Mouse (Mus musculus) hindbrain, postnatal 0 days (tissue): ENCODE results near the gene Kcnk4. TPM values are rescaled to one million over a fixed set of nuclear protein-coding genes. Genes with fewer than 3 reads are reported as not detected.
"Not testable (repeated sequence)": the region's sequence is repeated elsewhere in the genome, so short reads cannot be mapped to it uniquely, and the experiment has no call there.

ENCODE experiments used
- ATAC-seq: fragments of 200-750 bp; cut with Nextera tagmentation; 2 replicates; pipeline ENCODE4 v1.8.0; 2017; ENCODE audit warnings: mild to moderate bottlenecking, moderate TSS enrichment, moderate library complexity
- DNase-seq: peaks from one replicate; pipeline ENCODE4 v3.0.0-alpha.2; 2015; ENCODE audit warnings: low spot score
- H3K27ac ChIP-seq: fragments of 300-500 bp; sonication (generic); 2 replicates; pipeline ENCODE4 v1.5.1; 2014; ENCODE audit warnings: mild to moderate bottlenecking
- H3K27me3 ChIP-seq: fragments of 300-500 bp; sonication (generic); 2 replicates; pipeline ENCODE4 v1.6.1; 2014; ENCODE audit warnings: low read length, mixed read lengths; ENCODE audit not compliant: insufficient read depth
- H3K36me3 ChIP-seq: fragments of 300-500 bp; sonication (generic); 2 replicates; pipeline ENCODE4 v1.6.1; 2014; ENCODE audit warnings: low read length, mixed read lengths; ENCODE audit not compliant: insufficient read depth
- H3K4me1 ChIP-seq: fragments of 300-500 bp; sonication (generic); 2 replicates; pipeline ENCODE4 v1.6.1; 2014; ENCODE audit warnings: antibody characterized with exemption, low read length, mixed read lengths; ENCODE audit not compliant: insufficient read depth
- H3K4me2 ChIP-seq: fragments of 300-500 bp; sonication (generic); 2 replicates; pipeline ENCODE4 v1.6.1; 2014; ENCODE audit warnings: low read depth, mild to moderate bottlenecking, low read length, moderate library complexity, mixed read lengths
- H3K4me3 ChIP-seq: fragments of 300-500 bp; sonication (generic); 2 replicates; pipeline ENCODE4 v1.5.1; 2014; ENCODE audit warnings: low read length
- H3K9ac ChIP-seq: fragments of 300-500 bp; sonication (generic); replicated peaks from 2 replicates; pipeline ENCODE4 v1.6.1; 2014; ENCODE audit warnings: mild to moderate bottlenecking, low read length, moderate library complexity, mixed read lengths
- H3K9me3 ChIP-seq: fragments of 300-500 bp; sonication (generic); 2 replicates; pipeline ENCODE4 v1.6.1; 2016; ENCODE audit warnings: low read length, mixed read lengths
- CTCF ChIP-seq: IDR thresholded peaks from 2 replicates; pipeline ENCODE4 v1.5.1; 2016; ENCODE audit warnings: antibody characterized with exemption, control low read depth, low read depth
- WGBS: fragments of 180-500 bp; shearing (Covaris S2); extraction: QIAGEN DNeasy Blood & Tissue Kit; methylation state at CpG from one replicate; pipeline ENCODE4 v1.1.7; 2014; 5-methylcytosine and 5-hydroxymethylcytosine counted together
- polyA plus RNA-seq: library from polyadenylated mRNA; unstranded; fragments of >200 nt; fragmentation: Nextera tagmentation; extraction: Ambion mirVana; gene quantifications from 2 replicates; pipeline ENCODE4 v1.2.1, GENCODE M21; 2015
- total RNA-seq: library from RNA; depleted of rRNA; stranded (reverse); fragments of >200 nt; gene quantifications from 2 replicates; pipeline ENCODE4 v1.2.3, GENCODE M21; 2014

Gene Kcnk4
- total and polyA plus RNA-seq, 2 experiments from 2014 or later = 13.3 to 21.7 TPM

DNA sequence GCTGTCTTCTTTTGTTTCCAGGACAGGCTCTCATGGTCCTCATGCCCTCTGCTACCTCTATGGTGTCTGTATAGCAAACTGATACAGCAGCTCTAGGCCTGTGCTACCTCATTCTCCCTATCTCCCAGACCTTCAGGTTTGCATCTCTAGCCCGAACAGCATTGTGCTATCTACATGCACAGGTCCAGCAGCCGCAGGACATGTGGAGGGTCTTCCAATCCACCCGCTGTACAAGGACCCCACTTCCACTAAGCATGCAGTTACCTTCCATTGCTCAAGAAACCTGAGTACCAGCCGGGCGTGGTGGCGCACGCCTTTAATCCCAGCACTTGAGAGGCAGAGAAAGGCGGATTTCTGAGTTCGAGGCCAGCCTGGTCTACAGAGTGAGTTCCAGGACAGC lies 19.8 kb downstream of the Kcnk4 start:
- no peak overlapping the region for H3K4me3 ChIP-seq
- no peak for DNase-seq
- ATAC-seq = no peak
- H3K4me1 ChIP-seq = 0 out of 2 replicates have a peak, but pooled peaks cover 5% of the 10 kb centered on the region
- no peaks in the 10 kb centered on the region for H3K9me3 ChIP-seq
- no peak for TF ChIP-seq CTCF
- peaks cover 27% of the 10 kb centered on the region for H3K36me3 ChIP-seq
- no peaks in the 10 kb centered on the region for H3K27me3 ChIP-seq
- WGBS = 91% methylated on average over 9 of the region's 9 CpGs
- no peak overlapping the region for H3K9ac ChIP-seq
- no peak overlapping the region for H3K4me2 ChIP-seq
- no peak overlapping the region for H3K27ac ChIP-seq

DNA sequence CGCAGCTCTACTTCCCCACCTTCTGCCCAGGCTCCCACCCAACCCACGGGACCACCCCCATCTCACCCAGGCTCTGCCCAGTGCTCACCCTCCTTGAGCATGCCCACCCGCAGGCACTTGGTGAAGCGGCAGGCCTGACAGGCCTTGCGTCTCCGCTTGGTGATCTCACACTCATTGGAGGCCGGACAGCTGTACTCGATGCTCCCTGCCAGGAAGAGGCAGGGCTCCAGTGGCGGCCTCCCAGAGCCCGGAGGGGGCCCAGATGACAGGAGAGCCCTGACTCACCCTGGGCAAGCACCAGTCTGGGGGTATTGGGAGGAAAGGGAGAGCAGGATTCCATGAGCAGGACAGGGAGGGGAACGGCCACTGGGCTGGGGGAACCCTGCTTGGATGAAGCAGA lies 20.3 kb downstream of the Kcnk4 start:
- no peak overlapping the region for H3K27ac ChIP-seq
- H3K27me3 ChIP-seq = no peaks in the 10 kb centered on the region
- H3K4me2 ChIP-seq = no peak overlapping the region
- DNase-seq (no peak), ATAC-seq (no peak)
- H3K4me3 ChIP-seq = no peak overlapping the region
- no peak for TF ChIP-seq CTCF
- peaks cover 27% of the 10 kb centered on the region for H3K36me3 ChIP-seq
- WGBS = 77% methylated on average over 11 of the region's 11 CpGs
- H3K4me1 ChIP-seq = 0 out of 2 replicates have a peak, but pooled peaks cover 5% of the 10 kb centered on the region
- H3K9ac ChIP-seq = no peak overlapping the region
- H3K9me3 ChIP-seq = no peaks in the 10 kb centered on the region

DNA sequence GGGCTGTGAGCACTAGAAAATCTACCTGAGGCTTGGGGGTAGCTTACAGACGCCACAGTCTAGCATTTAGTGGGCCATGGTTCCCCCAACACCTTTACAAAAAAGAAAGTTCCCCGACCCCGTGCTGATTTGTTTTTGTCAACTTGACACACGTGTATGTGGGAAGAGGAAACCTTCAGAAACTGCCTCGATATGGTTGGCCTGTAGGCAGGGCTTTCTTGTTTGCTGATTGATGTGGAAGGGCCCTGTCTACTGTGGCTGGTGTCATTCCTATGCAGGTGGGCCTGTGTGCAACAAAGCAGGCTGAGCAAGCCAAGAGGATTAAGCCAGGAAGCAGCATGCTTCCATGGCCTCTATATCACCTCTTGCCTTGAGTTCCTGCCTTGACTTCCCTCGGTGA lies 21.3 kb downstream of the Kcnk4 start:
- Histone ChIP-seq H3K4me1 (peaks cover 10% of the 10 kb centered on the region; the same call in 1 of the 2 replicates), H3K9me3 (no peaks in the 10 kb centered on the region), H3K4me2 (no peak overlapping the region), H3K27me3 (no peaks in the 10 kb centered on the region), H3K27ac (no peak overlapping the region), H3K36me3 (peaks cover 27% of the 10 kb centered on the region), H3K4me3 (no peak overlapping the region), H3K9ac (no peak overlapping the region)
- ATAC-seq (no peak), DNase-seq (no peak)
- WGBS = 87% methylated on average over 6 of the region's 6 CpGs
- no peak for TF ChIP-seq CTCF

DNA sequence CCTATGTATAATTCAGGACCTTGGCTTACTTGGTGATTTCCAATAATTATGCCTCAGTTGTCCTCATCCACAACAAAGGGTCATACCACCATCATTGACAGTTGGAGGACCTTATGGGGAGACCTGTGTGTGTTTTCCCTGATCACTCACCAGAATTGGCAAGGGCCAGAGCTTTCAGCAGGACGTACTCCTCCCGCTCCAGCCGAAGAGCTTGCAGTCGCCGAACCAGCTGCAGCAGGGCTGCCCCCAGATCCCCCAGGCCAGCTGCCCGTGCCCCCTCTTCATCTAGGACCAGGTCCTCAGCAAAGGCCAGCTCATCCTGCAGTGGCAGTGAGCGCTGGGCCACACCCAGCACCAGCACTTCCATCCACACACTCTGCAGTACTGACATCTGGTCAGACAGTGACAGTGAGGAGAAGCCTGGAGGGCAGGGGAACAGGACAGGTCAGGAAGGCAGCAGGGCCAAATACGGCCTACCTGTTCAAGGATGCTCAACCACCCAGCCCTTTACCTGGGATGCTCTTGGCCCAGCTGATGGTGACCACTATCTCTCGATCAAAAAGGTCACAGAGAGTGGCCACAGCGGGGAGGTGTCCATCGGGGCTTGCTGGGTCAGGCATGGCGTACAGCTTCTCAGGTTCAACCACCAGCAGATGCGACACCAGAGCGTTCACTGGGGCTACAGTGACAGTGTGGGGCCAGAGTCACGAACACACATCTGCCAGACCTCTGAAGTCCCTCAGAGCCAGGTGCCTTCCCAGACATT lies 21.9 kb downstream of the Kcnk4 start:
- no peaks in the 10 kb centered on the region for H3K9me3 ChIP-seq
- WGBS = 93% methylated on average over 15 of the region's 15 CpGs
- H3K36me3 ChIP-seq = peaks cover 27% of the 10 kb centered on the region
- H3K27ac ChIP-seq = no peak overlapping the region
- DNase-seq (no peak), ATAC-seq (no peak)
- H3K4me1 ChIP-seq = peaks cover 10% of the 10 kb centered on the region; the same call in 1 of the 2 replicates
- H3K4me2 ChIP-seq = no peak overlapping the region
- TF ChIP-seq CTCF = no peak
- H3K27me3 ChIP-seq = no peaks in the 10 kb centered on the region
- H3K9ac ChIP-seq = no peak overlapping the region
- no peak overlapping the region for H3K4me3 ChIP-seq

DNA sequence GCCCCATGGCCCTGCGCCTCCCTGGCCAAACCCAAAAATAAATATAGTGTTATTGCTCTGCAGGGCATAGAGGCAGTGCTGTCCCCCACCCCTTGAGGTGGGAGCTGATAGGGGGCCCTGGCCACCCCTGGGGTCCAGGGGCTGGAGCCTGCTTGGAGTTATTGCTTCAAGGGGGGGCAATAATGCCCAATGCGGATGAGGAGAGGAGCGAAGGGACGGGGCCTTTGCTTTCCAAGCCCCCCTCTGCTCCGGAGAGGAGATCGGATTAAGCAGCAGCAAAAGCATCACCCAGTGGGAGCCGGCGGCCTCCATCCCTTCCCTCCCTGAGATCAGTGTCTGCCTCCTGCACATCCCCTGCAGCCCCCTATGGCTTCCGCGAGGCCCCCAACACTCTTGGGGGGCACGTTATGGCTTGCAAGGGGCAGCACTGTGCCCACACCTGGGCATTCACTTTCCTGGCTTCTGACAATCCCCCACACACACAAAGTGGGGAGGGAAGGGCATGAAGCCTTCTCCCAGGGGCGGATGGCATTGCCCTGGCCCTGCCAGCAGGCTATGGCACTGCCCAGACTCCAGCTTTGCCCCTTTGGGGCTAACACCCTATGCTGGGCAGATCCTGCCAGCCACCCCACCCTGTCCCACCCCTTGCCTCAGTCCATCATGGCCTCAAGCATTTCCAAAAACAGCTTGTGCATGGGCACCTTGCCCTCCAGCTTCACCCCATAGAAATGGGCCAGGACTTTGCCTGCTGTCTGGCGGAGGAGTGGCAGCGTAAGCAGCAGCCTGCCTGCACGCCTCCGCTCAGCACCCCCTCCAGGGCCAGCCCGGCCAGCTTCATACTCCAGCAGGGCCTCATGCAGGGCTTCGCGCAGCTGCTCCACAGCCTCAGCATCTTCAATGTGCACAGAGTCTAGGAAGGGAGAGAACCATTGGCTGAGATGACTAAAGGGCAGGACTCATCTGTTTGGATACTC lies 22.9 kb downstream of the Kcnk4 start:
- no peak for TF ChIP-seq CTCF
- WGBS = 78% methylated on average over 19 of the region's 19 CpGs
- peaks cover 35% of the 10 kb centered on the region for H3K36me3 ChIP-seq
- H3K9me3 ChIP-seq = no peaks in the 10 kb centered on the region
- no peaks in the 10 kb centered on the region for H3K27me3 ChIP-seq
- H3K4me2 ChIP-seq = peak overlapping the region; percentile 25
- no peak overlapping the region for H3K4me3 ChIP-seq
- no peak overlapping the region; the same call in 1 of the 2 replicates for H3K9ac ChIP-seq
- DNase-seq (no peak), ATAC-seq (no peak)
- H3K4me1 ChIP-seq = peaks cover 10% of the 10 kb centered on the region; the same call in 1 of the 2 replicates
- H3K27ac ChIP-seq = no peak overlapping the region

DNA sequence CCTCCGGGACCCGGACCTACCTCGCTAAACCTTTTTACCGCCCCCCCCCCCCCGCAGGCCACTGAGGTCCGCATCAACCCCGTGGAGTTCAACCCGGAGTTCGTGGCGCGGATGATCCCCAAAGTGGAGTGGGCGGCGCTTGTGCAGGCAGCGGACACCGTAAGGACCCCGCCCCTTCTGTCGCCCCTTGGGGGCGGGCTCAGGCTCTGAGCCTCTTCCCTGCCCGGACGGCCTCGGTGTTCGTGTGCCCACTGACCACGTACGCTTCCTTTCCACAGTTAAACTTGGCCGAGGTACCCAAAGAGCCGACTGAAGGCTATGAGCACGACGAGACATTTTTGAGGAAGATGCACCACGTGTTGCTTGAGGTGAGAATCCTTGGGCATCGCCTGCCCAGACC lies 24.0 kb downstream of the Kcnk4 start:
- H3K4me1 ChIP-seq = peaks cover 10% of the 10 kb centered on the region; the same call in 1 of the 2 replicates
- peaks cover 42% of the 10 kb centered on the region for H3K36me3 ChIP-seq
- DNase-seq = peak; percentile 54
- peak overlapping the region; percentile 55 for H3K4me3 ChIP-seq
- peak overlapping the region; percentile 63 for H3K9ac ChIP-seq
- peak; percentile 13 for ATAC-seq
- peak overlapping the region; percentile 73 for H3K4me2 ChIP-seq
- H3K27me3 ChIP-seq, H3K9me3 ChIP-seq: not testable (repeated sequence)
- WGBS = under 1% methylated on average over 29 of the region's 30 CpGs
- peak overlapping the region; percentile 98 for H3K27ac ChIP-seq
